Mouse (Mus musculus): ENCODE measurements around the gene Pnma1. TPM values are rescaled to one million over a fixed set of nuclear protein-coding genes. Genes with fewer than 3 reads are reported as not detected.

The Pnma1 gene
- polyA plus RNA-seq, 1 experiment from 2014 or later: 3.8 TPM

DNA sequence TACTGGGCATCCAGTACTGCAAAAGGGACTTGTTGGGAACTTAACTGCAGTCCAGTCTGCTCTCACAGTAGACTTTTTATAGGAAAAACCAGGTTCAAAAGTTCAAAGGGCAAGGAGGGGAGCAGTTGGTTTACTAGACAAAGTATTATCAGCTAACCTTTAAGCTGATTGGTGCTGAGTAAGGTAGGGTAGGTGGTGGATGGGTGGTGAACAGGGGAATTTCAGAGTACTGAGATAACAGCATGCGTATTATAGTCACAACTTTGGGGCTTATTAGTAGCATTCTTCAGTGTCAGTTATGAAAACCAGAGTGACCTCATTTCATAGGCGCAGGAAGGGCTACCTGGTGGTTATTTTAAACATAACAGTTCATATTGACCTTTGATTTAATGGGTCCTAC is 48.7 kb downstream of the Pnma1 start:
- H3K9ac ChIP-seq (replicated peaks): no peak overlapping the region
- no peak overlapping the region for H3K27ac ChIP-seq (replicated peaks)
- H3K4me3 ChIP-seq (replicated peaks): no peak overlapping the region
- no peaks in the 10 kb centered on the region for H3K36me3 ChIP-seq
- peaks cover 4% of the 10 kb centered on the region; the same call in 1 of the 2 replicates for H3K4me1 ChIP-seq
- ATAC-seq (ENCODE audit: low FRiP score): no peak
- no peak overlapping the region for H3K4me2 ChIP-seq
- no peaks in the 10 kb centered on the region for H3K27me3 ChIP-seq (replicated peaks)
- 100% methylated on average over 2 of the region's 2 CpGs for WGBS
- no peaks in the 10 kb centered on the region for H3K9me3 ChIP-seq (replicated peaks)

Other genes starting within 250 kb of the Pnma1 start
- 14.9 and 17.4 TPM in 2 replicates for gene Numb, start 226.6 kb downstream of the Pnma1 start, polyA plus RNA-seq (2015; fragmentation: Nextera tagmentation; extraction: Ambion mirVana)
- gene Riox1, start 197.9 kb downstream of the Pnma1 start, polyA plus RNA-seq (2015; fragmentation: Nextera tagmentation; extraction: Ambion mirVana): 11.7 and 11.9 TPM in 2 replicates
- not detected in 2 replicates for gene Heatr4, start 163.6 kb downstream of the Pnma1 start, polyA plus RNA-seq (2015; fragmentation: Nextera tagmentation; extraction: Ambion mirVana)
- gene Acot2, start 160.6 kb downstream of the Pnma1 start, polyA plus RNA-seq (2015; fragmentation: Nextera tagmentation; extraction: Ambion mirVana): 13.3 and 16.6 TPM in 2 replicates
- gene Acot1, start 139.0 kb downstream of the Pnma1 start, polyA plus RNA-seq (2015; fragmentation: Nextera tagmentation; extraction: Ambion mirVana): 71.2 and 78.4 TPM in 2 replicates
- gene Acot4, start 110.1 kb downstream of the Pnma1 start, polyA plus RNA-seq (2015; fragmentation: Nextera tagmentation; extraction: Ambion mirVana): 0.55 and 1.2 TPM in 2 replicates
- not detected in 2 replicates for gene Gm49366, start 109.6 kb downstream of the Pnma1 start, polyA plus RNA-seq (2015; fragmentation: Nextera tagmentation; extraction: Ambion mirVana)
- 0.80 and 1.1 TPM in 2 replicates for gene Acot3, start 96.3 kb downstream of the Pnma1 start, polyA plus RNA-seq (2015; fragmentation: Nextera tagmentation; extraction: Ambion mirVana)
- gene Acot5, start 79.2 kb downstream of the Pnma1 start, polyA plus RNA-seq (2015; fragmentation: Nextera tagmentation; extraction: Ambion mirVana): 0.88 and 1.00 TPM in 2 replicates
- gene Acot6, start 47.8 kb downstream of the Pnma1 start, polyA plus RNA-seq (2015; fragmentation: Nextera tagmentation; extraction: Ambion mirVana): 1.4 and 1.6 TPM in 2 replicates
- 6.7 and 7.0 TPM in 2 replicates for gene Dnal1, start 34.1 kb downstream of the Pnma1 start, polyA plus RNA-seq (2015; fragmentation: Nextera tagmentation; extraction: Ambion mirVana)
- 4.0 and 5.4 TPM in 2 replicates for gene Elmsan1, start 70.4 kb upstream of the Pnma1 start, polyA plus RNA-seq (2015; fragmentation: Nextera tagmentation; extraction: Ambion mirVana)
- 15.8 and 18.2 TPM in 2 replicates for gene Ptgr2, start 136.7 kb upstream of the Pnma1 start, polyA plus RNA-seq (2015; fragmentation: Nextera tagmentation; extraction: Ambion mirVana)
- 60.6 and 61.2 TPM in 2 replicates for gene Zfp410, start 168.4 kb upstream of the Pnma1 start, polyA plus RNA-seq (2015; fragmentation: Nextera tagmentation; extraction: Ambion mirVana)
- gene Coq6, start 213.2 kb upstream of the Pnma1 start, polyA plus RNA-seq (2015; fragmentation: Nextera tagmentation; extraction: Ambion mirVana): 43.5 and 44.1 TPM in 2 replicates
- 16.0 and 16.8 TPM in 2 replicates for gene Fam161b, start 213.3 kb upstream of the Pnma1 start, polyA plus RNA-seq (2015; fragmentation: Nextera tagmentation; extraction: Ambion mirVana)